Mouse (Mus musculus) T-cell, adult 66 days (primary cell): ENCODE data around the gene Ncan. TPM values are rescaled to one million over a fixed set of nuclear protein-coding genes. Genes with fewer than 3 reads are reported as not detected.

Experiments used
- total RNA-seq, 2 experiments: library from RNA; stranded (reverse); gene quantifications; 3 replicates in 1 of 2; 4 replicates in 1 of 2; pipeline ENCODE4 v1.2.4; 2023

The Ncan gene
- not detected for total RNA-seq

DNA sequence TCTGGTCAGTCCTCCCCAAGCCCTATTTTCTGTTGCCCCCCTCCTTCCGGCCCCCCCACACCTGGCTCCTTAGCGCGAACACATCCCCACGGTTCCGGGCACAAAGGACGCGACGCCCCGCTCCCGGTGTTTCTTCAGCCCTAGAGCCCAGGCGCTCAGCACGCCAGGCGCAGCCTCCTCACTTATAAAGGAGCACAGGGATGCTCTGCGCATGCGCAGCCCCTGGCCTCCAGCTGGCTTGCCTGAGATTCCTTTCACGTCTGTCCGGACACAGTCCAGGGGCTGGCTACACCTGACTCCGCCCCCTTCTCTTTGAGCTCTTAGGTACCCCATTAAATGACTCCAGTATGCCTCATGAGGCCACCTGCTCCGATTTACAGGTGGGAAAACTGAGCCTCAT, at the start of gene Ncan:
Gene Ncan, minus strand, starts transcription at position 207 of the 400 bp plus-strand sequence.

DNA sequence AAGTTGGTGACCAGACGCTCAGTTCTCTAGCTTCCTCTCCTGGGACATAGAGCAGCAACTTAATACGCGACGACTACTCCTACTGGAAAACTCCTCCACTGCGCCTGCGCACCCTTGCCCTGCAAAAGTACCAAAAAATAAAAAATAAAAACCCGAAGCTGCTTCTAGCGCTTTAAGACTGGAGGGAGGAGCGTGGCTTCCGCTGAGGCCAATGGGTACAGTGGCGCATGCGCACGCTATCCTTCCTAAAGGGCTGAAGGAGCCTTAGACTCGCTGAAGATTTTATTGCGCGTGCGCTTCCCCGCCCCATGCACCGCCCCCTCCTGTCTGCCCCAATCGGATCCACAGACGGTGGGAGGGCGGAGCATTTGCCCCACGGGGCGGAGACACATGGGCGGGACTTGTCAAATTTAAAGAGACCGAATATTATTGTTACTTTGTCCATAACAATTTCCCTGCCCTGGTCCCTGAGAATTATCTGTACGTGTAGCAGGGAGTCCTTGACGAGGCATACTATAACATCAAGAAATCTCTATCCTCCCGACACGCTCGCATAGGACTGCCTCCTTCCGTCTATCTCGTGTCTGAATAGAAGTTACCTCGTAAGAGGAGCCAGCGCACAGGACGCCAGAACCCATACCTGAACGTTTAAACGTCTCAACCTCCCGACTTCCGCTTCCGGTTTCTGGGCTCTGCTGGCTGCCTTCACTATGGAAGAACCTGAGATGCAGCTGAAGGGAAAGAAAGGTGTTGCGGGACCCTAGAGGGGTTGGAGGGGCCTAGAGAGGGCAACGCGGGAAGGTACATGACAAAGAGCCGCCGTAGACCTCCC, 18.6 kb upstream of the Ncan start, which contains the start of the genes Rfxank, Borcs8 and Mef2b:
Gene Rfxank, minus strand, starts transcription at position 129 of the 832 bp plus-strand sequence.
Gene Borcs8, plus strand, starts transcription at position 474 of the 832 bp plus-strand sequence.
Gene Mef2b, plus strand, starts transcription at position 686 of the 832 bp plus-strand sequence.

DNA sequence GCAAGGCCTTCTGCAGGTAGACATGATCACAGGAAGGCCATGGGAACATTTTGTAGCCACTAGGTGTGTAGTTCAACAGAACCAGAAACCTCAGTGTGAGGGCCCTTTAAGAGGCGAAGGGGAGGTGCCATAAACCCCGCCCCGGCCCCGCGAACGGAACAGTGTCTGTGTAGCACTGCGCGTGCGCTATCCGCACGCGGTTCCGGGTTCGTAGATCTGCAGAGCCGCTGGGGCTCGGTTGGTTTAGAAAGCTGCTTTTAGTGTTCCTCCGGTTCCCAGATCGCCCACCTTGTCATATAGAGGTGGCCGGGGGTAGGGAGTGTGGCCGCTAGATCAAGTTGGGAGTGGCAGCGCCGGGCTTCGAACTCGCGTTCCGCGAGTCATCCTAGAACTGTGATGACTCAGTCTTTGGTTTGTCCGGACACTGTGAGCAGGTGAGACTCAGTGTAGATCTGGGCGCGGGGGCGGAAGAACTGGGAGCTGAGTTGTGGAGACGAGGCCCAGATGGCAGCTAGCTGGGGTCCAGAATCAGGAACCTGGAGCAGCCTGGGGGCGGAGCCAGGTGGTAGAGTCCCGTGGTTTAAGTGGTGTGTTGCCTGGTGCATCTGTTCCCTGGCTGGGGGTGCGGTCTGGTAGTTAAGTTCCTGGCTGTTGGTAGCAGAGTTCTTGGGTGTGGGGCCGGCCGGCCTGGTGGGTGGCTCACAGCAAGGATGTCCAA, 10.7 kb upstream of the Ncan start, which contains the start of gene Nr2c2ap:
Gene Nr2c2ap, plus strand, starts transcription at position 168 of the 718 bp plus-strand sequence.

DNA sequence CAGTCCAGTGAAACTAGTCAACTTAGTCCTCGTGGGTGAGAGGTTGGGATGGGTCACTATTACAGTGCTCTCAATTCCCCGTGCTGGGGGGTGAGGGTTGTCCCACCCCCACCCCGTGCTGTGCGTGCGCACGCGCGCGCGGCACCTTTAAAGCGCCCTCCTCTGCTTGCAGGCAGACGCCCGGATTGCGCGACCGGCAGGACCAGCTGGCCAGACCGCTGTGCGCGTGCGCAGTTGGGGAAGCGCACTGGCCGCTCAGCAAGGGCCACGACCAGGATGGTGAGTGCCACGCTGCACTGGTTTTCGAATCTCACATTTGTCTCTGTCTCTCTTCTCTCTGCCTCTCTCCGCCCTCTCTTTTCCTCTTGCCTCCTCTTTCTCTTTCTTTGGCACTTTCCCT, 37.4 kb downstream of the Ncan start, which contains the start of gene Hapln4:
Gene Hapln4, plus strand, starts transcription at position 173 of the 400 bp plus-strand sequence.

DNA sequence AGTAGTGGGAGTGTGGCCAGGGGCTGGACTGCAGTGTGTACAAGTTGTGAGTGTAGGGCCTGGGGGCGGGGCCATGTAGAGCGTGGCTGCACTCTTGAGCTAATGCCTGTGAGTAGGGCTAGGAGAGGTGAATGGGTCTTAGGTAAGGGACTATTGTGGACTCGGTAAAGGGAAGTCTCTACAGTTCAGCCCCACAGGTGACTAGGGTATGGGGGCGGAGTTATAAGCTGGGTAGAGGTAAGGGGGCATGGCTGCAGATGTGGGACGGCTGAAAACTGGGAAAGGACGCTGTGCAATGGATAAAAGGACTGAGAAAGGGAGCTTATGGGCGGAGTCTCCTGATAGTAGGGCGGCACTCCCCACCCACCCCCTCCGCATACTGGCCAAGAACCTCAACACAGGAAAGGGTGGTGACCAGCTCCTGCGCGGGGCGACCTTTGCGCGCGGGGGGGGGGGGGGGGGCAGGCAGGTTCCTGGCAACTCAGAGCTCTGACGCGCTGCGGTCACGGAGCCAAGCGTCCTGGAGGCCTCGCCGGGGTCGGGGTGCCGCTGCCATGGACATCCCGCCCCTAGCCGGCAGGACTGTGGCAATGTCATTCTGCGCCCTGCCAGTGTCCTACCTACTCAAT, 48.1 kb downstream of the Ncan start, which contains the start of gene Tm6sf2:
Gene Tm6sf2, plus strand, starts transcription at position 484 of the 629 bp plus-strand sequence.

Other genes starting within 250 kb of the Ncan start
- under 1 TPM in 1 of 2 experiments, not detected in 1; 0.12 TPM for gene Cilp2, start 233.2 kb downstream of the Ncan start, total RNA-seq
- gene Tssk6, start 218.7 kb downstream of the Ncan start, total RNA-seq, result 1 to 10 TPM in 1 of 2 experiments, under 1 TPM in 1; 0.44 to 1.3 TPM
- gene Ndufa13, start 218.3 kb downstream of the Ncan start, total RNA-seq, result 10 to 100 TPM; 53.3 to 66.9 TPM
- gene Yjefn3, start 218.2 kb downstream of the Ncan start, total RNA-seq, result 1 to 10 TPM; 2.9 to 4.6 TPM
- 100 to 1,000 TPM; 104 to 106 TPM for gene Gatad2a, start 124.5 kb downstream of the Ncan start, total RNA-seq
- 100 to 1,000 TPM; 129 to 135 TPM for gene Mau2, start 78.1 kb downstream of the Ncan start, total RNA-seq
- 10 to 100 TPM; 46.4 to 48.4 TPM for gene Sugp1, start 78.1 kb downstream of the Ncan start, total RNA-seq
- 1 to 10 TPM; 1.1 to 1.3 TPM for gene Tm6sf2, start 47.9 kb downstream of the Ncan start, total RNA-seq
- gene Hapln4, start 37.4 kb downstream of the Ncan start, total RNA-seq, result under 1 TPM in 1 of 2 experiments, not detected in 1; 0.15 TPM
- gene Nr2c2ap, start 10.5 kb upstream of the Ncan start, total RNA-seq, result 10 to 100 TPM; 35.6 to 41.8 TPM
- 10 to 100 TPM; 27.9 to 28.0 TPM for gene Rfxank, start 18.3 kb upstream of the Ncan start, total RNA-seq
- gene Borcs8, start 18.6 kb upstream of the Ncan start, total RNA-seq, result 10 to 100 TPM; 60.7 to 72.8 TPM
- gene Mef2b, start 18.8 kb upstream of the Ncan start, total RNA-seq, result 1 to 10 TPM; 2.7 to 3.8 TPM
- 10 to 100 TPM; 51.2 to 54.0 TPM for gene Tmem161a, start 51.5 kb upstream of the Ncan start, total RNA-seq
- gene Slc25a42, start 91.4 kb upstream of the Ncan start, total RNA-seq, result 10 to 100 TPM; 13.6 to 20.1 TPM
- 10 to 100 TPM; 85.2 to 91.8 TPM for gene Sugp2, start 113.4 kb upstream of the Ncan start, total RNA-seq
- gene Armc6, start 113.6 kb upstream of the Ncan start, total RNA-seq, result 10 to 100 TPM; 13.2 to 14.2 TPM
- 1 to 10 TPM; 3.7 to 5.4 TPM for gene Homer3, start 162.0 kb upstream of the Ncan start, total RNA-seq
- gene Ddx49, start 181.6 kb upstream of the Ncan start, total RNA-seq, result 100 to 1,000 TPM in 1 of 2 experiments, 10 to 100 TPM in 1; 94.8 to 103 TPM
- gene Cope, start 181.6 kb upstream of the Ncan start, total RNA-seq, result 100 to 1,000 TPM; 113 to 144 TPM
- not detected for gene Cers1, start 194.9 kb upstream of the Ncan start, total RNA-seq
- gene Gdf1, start 208.9 kb upstream of the Ncan start, total RNA-seq, result not detected
- 10 to 100 TPM; 81.4 to 87.5 TPM for gene Upf1, start 232.4 kb upstream of the Ncan start, total RNA-seq